Comparison of ENCODE assay signal across 8 mouse cellular contexts in genomic region chr10:95043978-95044377, GRCm38 (mm10).
DNase-seq lines count a peak whose midpoint lies in the region; ATAC-seq lines count a peak whose summit lies in the region.
"Had no signal": no experiment of that assay in that cellular context is flagged by ENCODE, and none has a peak within 500 bp of the region (broad histone marks: within the 10 kb centered on the region; RNA-seq: fewer than 3 reads in every experiment).

No protein-coding gene starts in this region.

- no peak for DNase-seq in neural tube, embryonic 10.5 days (ENCODE audit: extremely low spot score, low spot score)
- peak; percentile 43 to 67 for DNase-seq in frontal cortex, postnatal 36 days (ENCODE audit: low spot score in 2 of 2)
- peak; percentile 41 for DNase-seq in limb, embryonic 10.5 days (ENCODE audit: low spot score)
- peak; percentile 56 for DNase-seq in telencephalon, adult 2 months (ENCODE audit: low read depth, low spot score)
- DNase-seq in c-Kit-positive CD71-positive TER-119-positive erythroid progenitor cells, embryonic 14.5 days (ENCODE audit: low spot score), result no peak
- DNase-seq in cerebellum, adult 18-20 months, result no peak

- H3K9me3 ChIP-seq in neural tube, embryonic 15.5 days (replicated peaks), result no peaks in the 10 kb centered on the region
- no peaks in the 10 kb centered on the region for H3K9me3 ChIP-seq in limb, embryonic 10.5 days (replicated peaks)

- peaks cover 26% of the 10 kb centered on the region for H3K4me1 ChIP-seq in neural tube, embryonic 15.5 days
- peaks cover 37% of the 10 kb centered on the region for H3K4me1 ChIP-seq in limb, embryonic 10.5 days
- H3K4me1 ChIP-seq: megakaryocyte, embryonic 14.5 days had no signal

- H3K27me3 ChIP-seq in neural tube, embryonic 15.5 days (replicated peaks), result no peaks in the 10 kb centered on the region
- H3K27me3 ChIP-seq in limb, embryonic 10.5 days (ENCODE audit: low read depth, poor library complexity, severe bottlenecking), result no peaks in the 10 kb centered on the region

- WGBS in neural tube, embryonic 15.5 days, result 23% methylated on average over 7 of the region's 7 CpGs
- WGBS in limb, embryonic 10.5 days, result 19% methylated on average over 7 of the region's 7 CpGs

- no peak overlapping the region for H3K4me3 ChIP-seq in neural tube, embryonic 15.5 days (replicated peaks)
- no peak overlapping the region for H3K4me3 ChIP-seq in limb, embryonic 10.5 days
- H3K4me3 ChIP-seq: megakaryocyte, embryonic 14.5 days had no signal

- no peaks in the 10 kb centered on the region for H3K36me3 ChIP-seq in neural tube, embryonic 15.5 days
- H3K36me3 ChIP-seq in limb, embryonic 10.5 days, result no peaks in the 10 kb centered on the region

- H3K9ac ChIP-seq in neural tube, embryonic 15.5 days (replicated peaks), result no peak overlapping the region

- no peak overlapping the region for H3K4me2 ChIP-seq in neural tube, embryonic 15.5 days

- peak overlapping the region; percentile 54 for H3K27ac ChIP-seq in neural tube, embryonic 15.5 days (replicated peaks)
- no peak overlapping the region for H3K27ac ChIP-seq in limb, embryonic 10.5 days

- ATAC-seq in neural tube, embryonic 15.5 days (ENCODE audit: low FRiP score), result 0 out of 2 replicates have a peak, but pooled peaks have one; percentile 2

Comparison
In these comparisons a context has a peak if more than half of its experiments do, and no peak if none do; other contexts are left out.
1. DNase-seq: peak in frontal cortex, postnatal 36 days (2 of 2), limb, embryonic 10.5 days (single experiment) and telencephalon, adult 2 months (single experiment); none in neural tube, embryonic 10.5 days (single experiment), c-Kit-positive CD71-positive TER-119-positive erythroid progenitor cells, embryonic 14.5 days (single experiment) and cerebellum, adult 18-20 months (0 of 2).